Mouse (Mus musculus): ENCODE measurements at regions not wholly inside any gene's neighbourhood (a gene's known extent, or its start where the extent isn't known, plus 50 kb on each side); places are given as distances from the start of the nearest gene placed in this dataset.
A peak's percentile ranks its signal among the peaks of the same experiment; 100 is the strongest.

- DNase-seq (ENCODE audit: low spot score in 2 of 2), result no peak
Observed at GRCm38 (mm10) chr4:87667556-87668154, 365.5 kb downstream of the Mllt3 start.

- no peak for DNase-seq (ENCODE audit: low spot score in 2 of 2)
Observed at GRCm38 (mm10) chr4:87665149-87665548, 368.0 kb downstream of the Mllt3 start.

GRCm38 (mm10) chr4:87662876-87663275 lies 370.3 kb downstream of the Mllt3 start:
- DNase-seq (ENCODE audit: low spot score in 2 of 2), result no peak

GRCm38 (mm10) chr4:87658316-87658715 lies 374.8 kb downstream of the Mllt3 start:
- no peak for DNase-seq (ENCODE audit: low spot score in 2 of 2)

- DNase-seq (ENCODE audit: low spot score in 2 of 2), result no peak
Observed at GRCm38 (mm10) chr4:87657855-87658254, 375.3 kb downstream of the Mllt3 start.

- no peak for DNase-seq (ENCODE audit: low spot score in 2 of 2)
Observed at GRCm38 (mm10) chr4:87653440-87654165, 379.6 kb downstream of the Mllt3 start.

GRCm38 (mm10) chr4:87652314-87652934 lies 380.7 kb downstream of the Mllt3 start:
- DNase-seq (ENCODE audit: low spot score in 2 of 2), result no peak

GRCm38 (mm10) chr4:87651275-87651674 lies 381.9 kb downstream of the Mllt3 start:
- peak in 1 of 2 experiments; percentile 12 for DNase-seq (ENCODE audit: low spot score in 2 of 2)

GRCm38 (mm10) chr4:87650837-87651236 lies 382.3 kb downstream of the Mllt3 start:
- peak in 1 of 2 experiments; percentile 58 for DNase-seq (ENCODE audit: low spot score in 2 of 2)

GRCm38 (mm10) chr4:87650393-87650792 lies 382.8 kb downstream of the Mllt3 start:
- DNase-seq (ENCODE audit: low spot score in 2 of 2), result no peak

- DNase-seq (ENCODE audit: low spot score in 2 of 2), result no peak
Observed at GRCm38 (mm10) chr4:87648919-87649318, 384.2 kb downstream of the Mllt3 start.

- peak in 1 of 2 experiments; percentile 63 for DNase-seq (ENCODE audit: low spot score in 2 of 2)
Observed at GRCm38 (mm10) chr4:87647932-87648911, 384.9 kb downstream of the Mllt3 start.

GRCm38 (mm10) chr4:87642002-87642401 lies 391.2 kb downstream of the Mllt3 start:
- DNase-seq (ENCODE audit: low spot score in 2 of 2), result no peak

- DNase-seq (ENCODE audit: low spot score in 2 of 2), result no peak
Observed at GRCm38 (mm10) chr4:87641551-87641950, 391.6 kb downstream of the Mllt3 start.

- no peak for DNase-seq (ENCODE audit: low spot score in 2 of 2)
Observed at GRCm38 (mm10) chr4:87638380-87638646, 394.9 kb downstream of the Mllt3 start.

- DNase-seq (ENCODE audit: low spot score in 2 of 2), result no peak
Observed at GRCm38 (mm10) chr4:87637629-87638379, 395.4 kb downstream of the Mllt3 start.

- DNase-seq (ENCODE audit: low spot score in 2 of 2), result no peak
Observed at GRCm38 (mm10) chr4:87611116-87611515, 380.8 kb upstream of the Slc24a2 start.

- no peak for DNase-seq (ENCODE audit: low spot score in 2 of 2)
Observed at GRCm38 (mm10) chr4:87593644-87594043, 363.4 kb upstream of the Slc24a2 start.

- DNase-seq (ENCODE audit: low spot score in 2 of 2), result no peak
Observed at GRCm38 (mm10) chr4:87590797-87591196, 360.5 kb upstream of the Slc24a2 start.

- no peak for DNase-seq (ENCODE audit: low spot score in 2 of 2)
Observed at GRCm38 (mm10) chr4:87578164-87578563, 347.9 kb upstream of the Slc24a2 start.

- DNase-seq (ENCODE audit: low spot score in 2 of 2), result no peak
Observed at GRCm38 (mm10) chr4:87570950-87571349, 340.7 kb upstream of the Slc24a2 start.

All from cerebellum, postnatal 4 days (tissue).